Mouse (Mus musculus) granulocyte monocyte progenitor cell, adult 5-6 weeks (primary cell): ENCODE measurements around the gene Abcc4. TPM values are rescaled to one million over a fixed set of nuclear protein-coding genes. Genes with fewer than 3 reads are reported as not detected.

ENCODE experiments used
- ATAC-seq: replicated peaks from 2 replicates; pipeline ENCODE4 v1.8.0; 2016; ENCODE audit warnings: mild to moderate bottlenecking, moderate TSS enrichment, inconsistent platforms; ENCODE audit not compliant: poor library complexity, severe bottlenecking
- total RNA-seq, 2 experiments: library from RNA; stranded (forward) in 1 of 2; stranded (reverse) in 1 of 2; fragments of 200-712, 200-1000 nt in 1 of 2; fragments of >200 nt in 1 of 2; fragmentation: Nextera tagmentation in 1 of 2; gene quantifications; 2 replicates each; pipeline ENCODE4 v1.2.3; 2014 to 2017

Abcc4 gene
- total RNA-seq, 2 experiments from 2014 or later: 38.8 to 42.4 TPM

DNA sequence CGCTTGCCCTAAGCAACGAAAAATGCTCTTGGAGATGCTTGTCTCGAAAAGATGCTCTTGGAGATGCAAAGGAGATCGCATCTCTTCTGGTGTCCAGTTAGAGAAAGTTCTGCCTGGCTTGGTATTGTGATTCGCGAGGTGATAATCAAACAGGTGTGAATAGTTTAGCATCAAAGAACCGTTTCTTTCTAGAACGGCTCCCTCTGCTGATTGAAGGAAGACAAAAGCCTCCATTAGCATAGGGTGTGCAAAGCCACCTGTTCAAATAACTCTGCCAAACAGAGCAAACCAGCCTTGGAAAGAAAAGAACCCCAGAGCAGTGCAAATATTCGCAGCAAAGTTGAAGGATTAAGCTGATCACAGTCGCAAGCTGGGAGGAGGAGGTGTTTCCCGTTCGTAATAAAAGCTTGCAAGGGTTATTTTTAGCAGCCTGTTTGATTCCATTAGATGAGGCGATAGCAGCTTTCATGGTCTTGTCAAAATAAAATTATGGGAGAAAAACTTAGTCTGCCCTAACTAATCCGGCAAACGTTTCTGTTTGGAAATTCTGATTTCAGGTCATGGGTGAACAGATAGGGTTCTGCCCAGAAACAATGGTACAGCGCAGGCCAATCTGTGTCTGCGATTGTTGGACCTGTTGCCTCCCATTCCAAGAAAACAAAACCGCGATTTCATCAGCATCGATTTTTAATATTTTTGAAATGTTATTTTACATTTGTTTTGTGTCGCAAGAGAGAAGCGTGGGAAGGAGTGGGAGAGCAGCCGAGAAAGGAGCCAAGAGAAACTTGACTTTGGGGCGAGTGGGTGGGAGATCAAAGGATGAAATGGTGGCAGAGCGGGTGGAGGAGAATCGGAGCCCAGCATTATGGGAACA, 231.6 kb downstream of the Abcc4 start:
- no peak for ATAC-seq

DNA sequence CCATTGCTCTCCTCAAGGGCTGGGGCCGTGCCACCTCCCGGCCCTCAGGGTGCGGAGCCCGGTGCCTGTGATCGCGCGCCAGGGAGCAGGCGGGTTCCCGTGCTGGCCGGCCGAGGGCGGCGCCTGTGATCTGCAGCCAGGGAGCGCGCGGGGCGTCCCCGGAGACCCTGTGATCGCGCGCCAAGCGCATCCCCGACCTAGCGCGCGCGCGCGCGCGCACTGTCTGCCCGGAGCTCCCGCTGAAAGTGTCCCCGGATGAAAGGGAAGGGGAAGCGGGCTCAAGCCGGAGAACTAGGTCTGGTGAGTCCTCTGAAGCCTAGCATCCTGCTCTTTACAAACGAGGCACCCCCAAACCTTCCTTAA, 232.2 kb downstream of the Abcc4 start:
- ATAC-seq: peak; percentile 64

DNA sequence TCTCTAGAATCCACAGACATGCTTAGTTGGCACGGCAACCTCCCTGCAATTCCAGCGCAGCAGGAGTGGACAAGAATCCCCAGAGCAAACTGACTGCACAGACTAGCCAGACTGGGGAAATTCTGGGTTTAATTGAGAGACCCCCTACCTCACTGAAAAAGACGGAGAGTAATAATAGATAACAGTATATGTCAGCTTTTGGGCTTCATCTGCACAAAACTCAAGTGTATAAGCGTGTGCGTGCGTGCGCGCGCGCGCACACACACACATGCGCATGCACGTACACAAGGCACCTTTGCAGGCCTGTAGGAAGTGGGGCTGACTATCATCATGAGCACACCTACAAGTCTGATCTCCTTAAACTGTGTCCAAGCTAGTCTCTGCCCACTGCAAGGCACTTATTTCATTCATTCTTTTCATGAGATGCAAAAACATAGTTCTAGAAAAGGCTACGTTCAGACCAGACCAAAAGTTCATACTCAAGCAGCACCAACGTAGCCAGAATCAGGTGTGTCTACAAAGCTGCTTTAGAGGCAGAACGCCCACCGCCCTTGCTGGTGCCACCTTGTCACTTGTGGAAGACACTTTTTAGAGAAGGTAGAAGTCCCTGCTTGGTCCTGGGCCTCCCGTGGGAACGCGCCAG, 232.7 kb downstream of the Abcc4 start:
- ATAC-seq: no peak

DNA sequence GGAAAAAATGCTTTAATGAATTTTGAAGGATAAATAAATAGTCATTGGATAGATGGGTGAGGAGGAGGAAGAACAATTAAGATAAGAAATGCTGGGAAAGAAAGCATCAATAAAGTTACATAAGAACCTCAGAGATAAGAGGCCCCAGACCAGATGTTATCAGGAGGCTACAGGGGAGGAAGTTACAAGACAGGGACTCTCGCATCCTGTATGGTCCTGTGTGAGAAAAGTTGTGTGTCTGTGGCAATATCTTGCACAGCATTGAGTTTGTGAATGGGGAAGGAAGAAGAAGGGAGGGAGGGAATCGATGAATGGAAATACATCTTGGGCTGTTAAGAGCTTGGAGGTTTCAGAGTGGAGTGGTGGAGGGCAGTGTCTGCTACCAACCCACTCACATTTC, 240.7 kb downstream of the Abcc4 start:
- ATAC-seq: peak; percentile 86

DNA sequence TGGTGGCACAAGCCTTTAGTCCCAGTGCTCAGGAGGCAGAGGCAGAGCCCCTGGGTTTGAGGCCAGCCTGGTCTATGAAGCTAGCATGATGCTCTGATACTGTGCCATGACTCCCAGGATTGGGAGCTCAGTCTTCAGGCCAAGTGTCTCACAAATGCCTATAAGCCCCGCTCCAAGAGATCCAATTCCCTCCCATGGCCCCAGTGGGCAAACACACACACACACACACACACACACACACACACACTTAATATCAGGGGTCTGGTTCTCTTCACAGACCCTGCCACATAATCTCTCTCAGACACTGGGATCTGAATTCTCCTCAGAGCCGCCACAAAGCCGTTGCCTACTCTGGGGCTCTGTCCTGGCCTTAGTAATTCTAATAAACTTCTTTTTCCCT, 241.6 kb downstream of the Abcc4 start:
- no peak for ATAC-seq

DNA sequence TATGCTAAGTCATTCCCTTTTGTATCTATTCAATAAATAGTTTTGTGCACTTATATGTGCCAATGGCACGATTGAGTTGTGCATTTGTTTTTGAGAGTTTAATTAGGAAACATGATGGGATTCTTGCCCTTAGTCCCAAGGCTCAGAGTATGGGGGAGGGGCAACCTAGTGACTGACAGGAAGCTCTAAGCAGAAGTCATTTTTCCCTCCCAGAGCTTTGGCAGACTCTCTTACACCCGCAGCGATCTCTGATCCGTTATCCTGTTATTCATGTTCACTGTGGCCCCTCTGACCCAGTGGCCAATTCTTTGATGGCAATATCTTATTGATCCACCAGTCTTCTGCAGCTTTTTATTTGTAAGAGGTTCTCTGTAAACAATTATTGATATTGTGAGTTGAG, 253.4 kb downstream of the Abcc4 start:
- ATAC-seq: peak; percentile 74

DNA sequence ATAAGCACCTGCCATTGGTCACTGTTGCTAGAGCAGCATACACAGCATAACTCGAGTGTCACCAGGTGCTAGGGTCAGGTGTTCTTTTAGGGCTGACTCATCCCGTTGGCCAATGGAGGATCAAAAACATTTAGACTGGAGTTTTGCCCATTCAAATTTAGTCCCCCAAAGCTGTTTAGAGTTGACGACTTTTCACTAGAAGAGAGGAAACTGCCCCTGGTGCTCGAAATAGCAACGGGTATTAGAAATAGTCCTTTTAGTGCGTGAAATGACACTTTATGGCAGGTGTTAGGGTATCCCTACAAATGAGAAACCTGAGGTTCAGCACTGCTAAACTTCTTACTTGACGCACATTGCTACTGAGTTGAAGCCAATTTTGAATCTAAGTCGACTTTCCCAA, 265.9 kb downstream of the Abcc4 start:
- no peak for ATAC-seq

DNA sequence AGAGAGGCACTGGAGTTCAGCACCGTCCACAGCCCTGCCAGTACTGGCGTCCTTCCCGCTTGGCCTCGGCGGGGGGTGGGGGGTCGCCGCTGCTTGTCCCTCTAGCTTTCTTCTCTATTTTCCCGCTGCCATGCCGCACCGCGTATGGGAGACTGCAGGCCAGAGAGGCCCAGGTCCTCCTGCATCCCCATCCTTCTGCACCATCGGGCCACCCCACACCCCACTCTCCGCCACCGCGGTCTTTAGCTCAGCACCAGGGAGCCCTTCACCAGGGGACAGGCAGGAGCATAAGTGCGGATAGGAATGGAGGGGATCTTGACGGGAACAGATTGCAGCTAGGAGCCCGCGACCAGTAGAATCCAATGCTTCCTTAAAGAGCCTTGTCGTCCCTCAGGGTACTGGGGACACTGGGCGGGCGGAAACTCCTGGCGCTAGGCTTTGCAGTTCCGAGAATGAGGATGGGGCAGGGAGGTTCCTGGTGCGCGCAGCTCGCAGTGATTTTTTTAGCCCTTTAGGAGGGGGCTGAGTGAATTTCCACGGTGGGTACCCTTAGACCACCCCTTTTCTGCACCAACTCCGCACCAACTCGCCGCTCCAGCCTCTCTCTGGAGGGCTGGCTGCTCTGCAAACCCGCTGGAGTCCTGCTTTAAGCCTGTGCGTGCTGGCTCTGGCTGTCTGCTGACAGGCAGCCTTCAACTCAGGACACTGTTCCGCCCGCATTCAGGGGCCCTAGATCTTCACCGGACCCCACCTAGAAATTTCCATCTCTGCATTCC, 268.7 kb downstream of the Abcc4 start:
- ATAC-seq: peak; percentile 38

DNA sequence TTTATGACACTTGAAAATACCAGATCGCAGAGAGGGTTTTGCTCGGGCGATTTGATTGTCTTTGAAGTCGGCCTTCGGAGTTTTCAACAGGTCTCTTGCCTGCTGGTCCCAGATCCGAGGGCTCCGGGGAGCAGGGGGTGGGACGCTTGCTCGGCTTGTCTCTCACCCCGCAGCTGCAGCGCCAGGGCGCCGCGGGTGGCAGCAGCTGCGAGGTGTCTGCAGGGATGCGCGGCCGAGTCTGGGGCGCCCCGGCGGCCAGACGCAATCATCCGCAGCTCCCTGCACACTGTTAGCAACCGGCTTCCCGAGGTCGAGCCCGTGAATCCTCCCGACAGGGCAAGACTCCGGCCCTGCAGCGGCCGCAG, 269.2 kb downstream of the Abcc4 start:
- peak; percentile 71 for ATAC-seq

DNA sequence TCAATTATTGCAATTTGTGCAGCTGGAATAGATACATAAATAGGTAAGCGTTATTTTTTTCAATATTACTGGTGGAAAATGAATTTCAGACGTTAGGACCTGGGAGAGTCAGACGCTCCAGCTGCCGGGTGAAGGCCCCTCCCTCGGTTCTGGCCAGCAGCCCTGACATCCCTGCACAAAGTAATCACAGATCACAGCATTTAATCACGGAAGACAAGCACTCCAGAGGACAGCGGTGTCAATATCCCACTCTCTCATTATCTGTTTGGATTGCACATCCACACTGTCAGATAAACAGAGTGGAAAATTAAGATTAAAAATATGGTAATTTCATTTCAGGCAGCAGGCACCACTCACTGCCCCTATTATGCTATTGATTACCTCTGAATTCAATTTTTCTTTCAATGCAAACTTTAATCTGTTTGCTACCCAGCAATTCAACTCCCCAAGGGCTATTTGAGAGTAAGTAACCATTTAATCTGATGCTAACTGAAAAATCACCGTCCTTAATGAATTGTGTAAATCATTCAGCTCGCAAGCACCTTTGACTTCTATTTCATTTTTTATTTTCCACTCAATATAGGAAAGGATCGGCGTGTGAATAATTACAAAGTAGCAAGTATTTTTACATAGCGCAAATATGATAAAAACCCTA, 270.2 kb downstream of the Abcc4 start:
- no peak for ATAC-seq

DNA sequence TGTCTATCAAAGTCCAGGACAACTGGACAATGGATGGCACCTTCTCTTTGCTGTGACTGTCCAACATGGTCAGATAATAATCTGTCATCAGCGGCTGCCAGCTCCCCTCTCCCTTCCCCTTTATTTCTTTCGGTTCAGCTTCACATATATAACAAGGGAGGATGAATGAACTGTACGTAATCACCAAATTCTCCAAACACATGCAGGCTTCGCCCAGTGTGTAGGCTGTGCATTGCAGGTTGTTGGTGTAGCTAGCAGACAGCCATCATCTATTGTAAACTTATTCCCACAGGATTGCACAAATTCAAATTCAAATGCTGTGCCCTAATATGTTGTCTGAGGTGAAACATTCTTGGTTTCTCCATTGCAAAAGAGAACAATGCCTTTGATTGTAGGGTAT, 271.2 kb downstream of the Abcc4 start:
- ATAC-seq: no peak

DNA sequence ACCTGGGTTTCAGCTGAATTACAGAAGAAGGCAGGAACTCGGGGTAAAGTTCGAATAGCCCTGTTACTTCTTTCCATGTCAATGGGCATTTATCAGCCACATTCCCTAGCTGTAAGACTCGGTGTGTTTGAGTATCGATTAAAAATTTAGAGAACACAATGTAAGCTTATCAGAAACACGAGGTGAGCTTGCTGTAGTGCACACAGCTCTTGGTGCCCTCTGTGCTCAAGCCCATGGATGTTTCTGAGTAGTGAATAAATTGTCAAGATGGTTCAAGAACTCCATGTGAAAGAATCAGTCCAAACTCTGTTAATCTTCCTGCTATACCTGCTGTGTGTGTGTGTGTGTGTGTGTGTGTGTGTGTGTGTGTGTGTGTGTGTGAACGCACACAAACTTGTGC, 272.2 kb downstream of the Abcc4 start:
- no peak for ATAC-seq

Other genes with a start within 250 kb of the Abcc4 start
- not detected in 2 replicates for gene Cldn10, start 81.7 kb upstream of the Abcc4 start, total RNA-seq (2014; fragmentation: Nextera tagmentation)
- gene Cldn10, start 81.7 kb upstream of the Abcc4 start, total RNA-seq (2017): 0.31 TPM in 1 of 2 replicates, not detected in the other
- 0.53 TPM in 1 of 2 replicates, not detected in the other for gene Dzip1, start 219.2 kb upstream of the Abcc4 start, total RNA-seq (2014; fragmentation: Nextera tagmentation)
- gene Dzip1, start 219.2 kb upstream of the Abcc4 start, total RNA-seq (2017): 1.7 TPM in 1 of 2 replicates, not detected in the other
- gene Dnajc3, start 231.8 kb upstream of the Abcc4 start, total RNA-seq (2014; fragmentation: Nextera tagmentation): 58.0 and 62.4 TPM in 2 replicates
- 128 and 142 TPM in 2 replicates for gene Dnajc3, start 231.8 kb upstream of the Abcc4 start, total RNA-seq (2017)